Mouse (Mus musculus) layer of hippocampus, postnatal 25 days (tissue): ENCODE results near the gene Irx2. TPM values are rescaled to one million over a fixed set of nuclear protein-coding genes. Genes with fewer than 3 reads are reported as not detected.

Source experiments
- DNase-seq, 2 experiments: peaks; one replicate each; pipeline ENCODE4 v3.0.0; 2022; ENCODE audit warnings: mixed read lengths in 2 of 2, low spot score in 1 of 2; ENCODE audit errors: extremely low spot score in 1 of 2
- total RNA-seq, 2 experiments: library from RNA; stranded (reverse); gene quantifications; 2 replicates each; pipeline ENCODE4 v1.2.3; 2021

Gene Irx2
- not detected for total RNA-seq

DNA sequence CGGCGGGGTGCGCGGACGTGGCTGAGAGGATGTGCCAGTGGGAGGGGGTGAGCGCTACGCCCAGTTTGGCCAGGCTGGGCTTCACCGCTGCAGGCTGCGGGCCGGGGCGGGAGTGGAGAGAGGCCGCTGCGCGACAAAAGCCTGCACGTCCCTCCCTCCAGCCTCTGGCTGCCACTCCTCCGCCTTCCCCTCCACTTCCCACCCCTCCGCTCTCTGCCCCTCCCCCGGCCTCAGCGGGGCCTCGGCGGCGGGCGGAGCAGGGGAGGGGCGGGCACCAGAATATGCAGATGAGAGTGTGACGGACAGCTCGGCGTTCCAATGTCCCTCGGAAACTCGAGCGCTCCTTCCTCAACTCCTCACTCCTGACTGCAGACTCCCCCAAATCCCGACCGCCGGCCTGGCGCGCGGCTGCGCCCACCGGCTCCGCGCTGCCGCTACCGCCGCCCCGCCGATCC is at the start of gene Irx2:
TSS of gene Irx2 (plus strand) at position 359 of the 455 bp plus-strand sequence.
- DNase-seq, result no peak

DNA sequence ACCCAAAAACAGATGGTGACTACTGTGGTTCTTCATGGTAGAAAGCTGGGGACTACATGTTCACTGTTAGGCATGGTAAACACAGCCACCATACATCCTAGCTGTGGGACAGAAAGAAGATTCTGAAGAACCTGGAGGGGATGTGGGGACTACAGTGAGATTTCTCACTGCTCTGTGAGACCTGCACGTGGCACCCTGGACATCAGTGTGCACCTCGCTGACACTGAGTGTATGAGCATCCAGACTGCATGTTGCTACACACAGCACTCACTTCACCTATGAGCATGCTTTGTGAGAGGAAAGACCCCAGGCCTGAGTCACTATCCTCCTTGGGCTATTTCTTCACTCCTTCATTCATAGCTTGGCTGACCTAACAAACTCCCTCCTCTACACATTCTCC is 47.3 kb upstream of the Irx2 start:
- DNase-seq, result no peak

- no peak for DNase-seq
Measured at GRCm38 (mm10) chr13:72592526-72592925, 36.1 kb upstream of the Irx2 start.

DNA sequence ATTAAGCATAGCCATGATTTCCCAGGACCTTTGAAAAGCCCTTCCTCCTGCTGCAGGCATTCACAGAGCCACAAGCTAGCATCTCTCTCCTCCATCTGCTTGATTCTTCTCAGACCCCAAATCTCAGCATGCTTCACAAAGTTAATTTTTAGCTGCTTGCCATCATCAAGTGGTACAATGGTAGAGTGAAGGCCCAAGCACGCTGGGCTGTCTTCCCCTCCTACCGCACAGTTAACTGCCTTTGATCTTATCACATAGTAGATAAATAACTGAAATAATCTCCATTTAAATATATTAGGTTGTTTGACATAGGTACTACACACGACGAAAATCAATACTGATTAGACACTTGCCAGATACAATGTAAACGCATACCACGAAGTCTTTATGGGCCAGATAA is 35.3 kb upstream of the Irx2 start:
- DNase-seq, result no peak

DNA sequence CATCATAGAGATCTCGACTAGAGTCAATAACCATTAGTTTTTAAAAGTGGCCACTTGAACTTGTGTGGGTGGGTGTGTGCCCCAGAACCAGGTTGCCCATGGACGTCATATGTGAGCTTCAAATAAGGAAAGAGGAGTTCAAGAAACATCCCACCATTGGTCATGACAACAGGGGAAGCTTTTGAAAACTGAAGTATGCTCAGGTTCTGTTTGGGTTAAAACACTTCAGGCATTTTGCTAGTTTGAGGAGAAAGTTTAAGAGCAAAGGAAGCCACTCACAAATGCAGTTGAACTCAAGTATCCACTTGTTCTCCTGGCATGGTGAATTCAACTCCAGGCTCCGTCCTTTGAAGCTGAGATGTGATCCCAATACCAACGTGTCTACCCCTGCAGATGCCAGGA is 34.9 kb upstream of the Irx2 start:
- no peak for DNase-seq

DNA sequence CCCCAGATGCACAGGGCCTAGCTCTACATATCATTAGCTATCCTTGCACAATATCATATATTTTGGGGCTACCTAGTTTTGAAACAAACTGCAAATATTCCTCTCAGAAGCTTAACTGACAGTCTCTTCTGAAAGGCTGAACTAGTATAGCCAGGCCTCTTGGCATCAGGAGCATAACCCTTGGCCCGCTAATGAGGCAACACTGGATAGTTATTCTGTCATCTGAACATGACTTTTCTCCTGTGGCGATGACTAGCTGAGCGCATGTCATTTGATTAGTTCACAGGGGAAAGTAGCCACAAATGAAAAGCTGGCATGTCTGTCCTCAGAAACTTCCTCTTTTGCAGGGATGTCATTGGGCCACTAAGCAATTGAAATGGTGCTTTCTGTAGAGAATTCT is 29.4 kb upstream of the Irx2 start:
- DNase-seq, result no peak

DNA sequence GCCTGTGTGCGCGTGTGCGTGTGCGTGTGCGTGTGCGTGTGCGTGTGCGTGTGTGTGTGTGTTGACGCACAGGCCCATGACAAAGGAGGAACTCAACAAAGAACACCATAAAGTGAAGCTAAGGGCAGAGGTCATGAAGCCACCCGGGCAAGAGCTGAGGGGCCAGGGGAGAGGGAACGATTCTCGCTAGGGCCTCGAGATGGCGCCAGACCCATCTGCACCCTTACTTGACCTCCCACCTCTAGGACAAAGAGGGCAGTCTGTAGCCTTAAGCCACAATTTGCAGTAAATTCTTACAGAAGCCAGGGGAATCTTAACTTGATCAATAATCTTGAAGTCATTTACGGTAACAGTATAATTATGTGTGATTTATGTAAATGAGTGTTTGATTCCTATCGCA is 19.9 kb upstream of the Irx2 start:
- no peak for DNase-seq

DNA sequence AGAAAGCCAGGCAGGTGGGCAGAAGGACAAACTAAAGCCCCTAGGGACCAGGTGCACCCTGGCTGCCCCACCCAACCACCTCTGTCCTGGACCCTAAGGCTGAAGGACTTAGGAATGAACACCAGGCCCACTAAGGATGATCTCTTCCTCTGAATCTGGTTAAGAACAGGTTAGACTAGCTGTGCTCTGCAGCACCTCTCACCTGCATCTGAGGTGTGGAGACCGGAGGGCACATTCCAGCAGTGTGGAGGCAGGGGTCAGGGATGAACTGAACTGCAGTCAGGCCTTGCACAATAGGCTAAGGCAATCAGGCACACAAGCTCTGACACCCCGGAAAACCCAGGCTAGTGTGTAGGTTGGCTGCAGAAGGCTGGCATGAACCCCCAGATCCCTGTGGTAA is 18.3 kb upstream of the Irx2 start:
- DNase-seq, result no peak

- no peak for DNase-seq
Measured at GRCm38 (mm10) chr13:72623926-72624846, 4.4 kb upstream of the Irx2 start.

DNA sequence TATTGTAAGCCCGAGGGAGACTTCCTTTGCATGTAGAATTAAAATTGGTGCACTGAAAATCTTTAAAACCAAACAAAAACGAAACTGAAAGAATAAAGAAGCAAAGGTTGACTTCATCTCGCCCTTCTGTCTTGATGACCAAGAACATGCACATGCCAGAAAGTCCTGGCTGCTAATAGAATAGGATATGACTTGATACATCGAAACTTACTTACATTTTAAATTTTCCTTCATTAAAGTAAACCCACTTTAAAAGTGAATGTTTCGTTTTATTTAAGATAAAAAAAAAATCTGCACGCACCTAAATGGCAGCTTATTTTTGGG is 3.8 kb upstream of the Irx2 start:
- no peak for DNase-seq

DNA sequence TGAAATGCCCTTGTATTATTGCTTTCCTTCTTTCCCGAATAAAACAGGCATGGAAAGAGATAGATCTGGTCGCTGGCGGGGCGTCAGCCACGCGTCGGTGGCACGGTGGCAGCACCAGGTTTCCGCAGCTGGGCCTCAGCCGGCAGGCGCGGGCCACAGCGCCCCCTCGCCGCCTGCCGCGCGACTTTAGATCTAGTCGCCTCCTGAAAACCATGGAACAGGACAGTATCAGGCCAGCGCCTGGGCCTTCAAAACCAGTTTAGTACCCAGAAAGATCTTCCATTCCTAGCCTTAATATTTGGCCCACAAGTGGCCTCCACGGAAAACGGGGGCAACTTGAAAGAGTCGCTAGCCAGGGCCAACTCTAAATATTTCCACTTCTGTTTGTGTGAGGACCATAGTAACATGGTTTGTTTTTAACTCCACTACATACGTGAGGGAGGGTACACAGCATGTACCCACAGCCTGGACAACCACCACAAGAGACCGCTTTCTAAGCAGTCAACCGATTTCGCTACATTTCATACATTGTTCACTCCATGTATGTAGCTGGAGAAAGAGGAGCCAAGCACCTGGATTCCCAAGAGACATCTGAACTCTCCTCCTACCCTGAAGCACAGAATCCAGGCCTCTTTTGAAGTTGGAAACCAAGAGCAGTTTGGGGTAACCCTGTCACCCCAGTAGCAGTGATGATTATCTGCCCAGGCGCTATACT is 3.2 kb upstream of the Irx2 start:
- no peak for DNase-seq

DNA sequence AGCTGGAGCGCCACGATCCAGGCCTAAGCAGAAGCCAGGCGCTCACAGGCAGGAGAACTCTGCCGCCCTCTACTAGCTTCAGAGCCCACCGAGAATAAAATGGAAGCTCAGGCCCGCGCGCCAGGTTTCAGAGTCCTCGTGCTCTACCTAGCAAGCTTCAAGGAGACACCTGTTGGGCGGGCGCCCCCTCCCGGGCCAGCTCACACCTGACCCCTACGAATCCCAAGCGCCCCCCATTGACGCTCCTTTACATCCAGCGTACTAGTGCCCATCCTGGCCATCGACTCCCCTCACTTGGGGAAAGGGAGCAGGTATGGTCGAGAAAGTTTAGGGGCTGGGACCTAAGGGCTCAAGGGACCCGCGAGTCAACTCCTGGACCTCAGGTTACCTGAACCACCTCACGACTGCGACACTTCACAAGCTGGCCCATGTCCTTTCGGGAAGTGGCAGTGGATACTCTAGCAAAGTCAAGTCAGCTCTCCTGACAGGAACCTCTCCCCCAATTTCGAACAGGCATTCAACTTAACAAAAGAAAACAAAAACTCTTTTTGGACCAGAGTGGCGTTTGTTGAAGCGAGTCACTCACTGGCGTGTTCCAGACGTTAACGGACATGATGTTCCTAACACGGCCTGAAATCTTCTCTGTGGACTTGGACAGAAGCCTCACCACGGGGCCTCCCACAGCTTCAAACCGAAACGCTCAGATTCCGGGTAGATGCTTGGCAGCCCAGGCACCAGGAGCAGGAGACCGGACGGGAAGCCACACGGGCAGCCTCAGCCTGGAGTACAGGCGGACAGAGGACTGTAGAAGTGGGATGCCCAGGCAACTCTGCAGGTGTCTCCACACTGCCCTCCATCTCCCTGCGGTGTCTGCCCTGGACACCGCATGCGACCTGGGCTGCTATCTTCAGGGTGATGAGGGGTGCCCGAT is 964 bp upstream of the Irx2 start:
- no peak for DNase-seq

DNA sequence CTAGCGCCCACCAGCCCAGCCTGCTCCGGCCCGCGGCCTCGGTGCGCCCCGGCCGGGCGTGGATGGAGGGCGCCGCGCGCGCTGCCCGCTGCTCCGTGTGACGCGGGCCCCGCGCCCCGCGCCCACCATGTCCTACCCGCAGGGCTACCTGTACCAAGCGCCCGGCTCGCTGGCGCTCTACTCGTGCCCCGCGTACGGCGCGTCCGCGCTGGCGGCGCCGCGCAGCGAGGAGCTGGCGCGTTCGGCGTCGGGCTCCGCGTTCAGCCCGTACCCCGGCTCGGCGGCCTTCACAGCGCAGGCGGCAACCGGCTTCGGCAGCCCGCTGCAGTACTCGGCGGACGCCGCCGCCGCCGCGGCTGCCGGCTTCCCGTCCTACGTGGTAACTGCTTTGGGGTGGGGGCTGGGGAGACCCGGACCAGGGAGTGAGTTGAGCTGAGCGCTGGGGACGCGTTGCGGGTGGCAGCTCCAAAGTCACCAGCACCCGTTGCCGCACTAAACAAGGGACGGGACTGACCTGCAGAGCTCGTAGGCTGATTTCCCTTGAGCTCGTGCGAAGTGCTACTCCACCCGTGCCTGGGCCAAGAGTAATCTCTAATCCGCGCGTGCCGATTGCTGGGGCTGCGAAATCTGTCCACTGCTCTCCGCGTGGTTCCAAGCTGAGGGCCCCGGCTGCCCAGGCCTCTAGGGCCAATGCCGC is 463 bp downstream of the Irx2 start:
- DNase-seq, result no peak

- no peak for DNase-seq
Measured at GRCm38 (mm10) chr13:72629806-72630205, 1.2 kb downstream of the Irx2 start.

GRCm38 (mm10) chr13:72630501-72631372 is 2.1 kb downstream of the Irx2 start:
- DNase-seq, result no peak

GRCm38 (mm10) chr13:72631373-72632021 is 2.9 kb downstream of the Irx2 start:
- no peak for DNase-seq

GRCm38 (mm10) chr13:72632361-72632760 is 3.7 kb downstream of the Irx2 start:
- no peak for DNase-seq

GRCm38 (mm10) chr13:72633097-72633496 is 4.5 kb downstream of the Irx2 start:
- no peak for DNase-seq
